9 mouse cellular contexts compared by ENCODE assay signal in genomic region chr16:25064538-25064937, GRCm38 (mm10).
DNase-seq lines count a peak whose midpoint lies in the region; ATAC-seq lines count a peak whose summit lies in the region.
"Had no signal": no experiment of that assay in that cellular context is flagged by ENCODE, and none has a peak within 500 bp of the region (broad histone marks: within the 10 kb centered on the region; RNA-seq: fewer than 3 reads in every experiment).

No protein-coding gene starts in this region.

- no peak overlapping the region for H3K27ac ChIP-seq in forebrain, embryonic 15.5 days (replicated peaks)
- H3K27ac ChIP-seq in hindbrain, embryonic 11.5 days (ENCODE audit: low read depth, low read length) = no peak overlapping the region
- H3K27ac ChIP-seq: limb, embryonic 15.5 days had no signal

- no peak overlapping the region for H3K4me3 ChIP-seq in forebrain, embryonic 15.5 days
- no peak overlapping the region for H3K4me3 ChIP-seq in hindbrain, embryonic 11.5 days (ENCODE audit: low read depth, low read length)
- H3K4me3 ChIP-seq: limb, embryonic 15.5 days had no signal

- H3K4me2 ChIP-seq in forebrain, embryonic 15.5 days (replicated peaks) = no peak overlapping the region
- no peak overlapping the region for H3K4me2 ChIP-seq in hindbrain, embryonic 11.5 days (replicated peaks; ENCODE audit: low read depth, low read length)
- H3K4me2 ChIP-seq: limb, embryonic 15.5 days had no signal

- WGBS in forebrain, embryonic 15.5 days = 12% methylated on average over 4 of the region's 4 CpGs
- WGBS in hindbrain, embryonic 11.5 days = 16% methylated on average over 4 of the region's 4 CpGs

- no peaks in the 10 kb centered on the region for H3K9me3 ChIP-seq in forebrain, embryonic 15.5 days
- no peaks in the 10 kb centered on the region for H3K9me3 ChIP-seq in hindbrain, embryonic 11.5 days (ENCODE audit: control insufficient read depth, low read length)
- H3K9me3 ChIP-seq: limb, embryonic 15.5 days had no signal

- DNase-seq in Muller cell, postnatal 12 days (ENCODE audit: inconsistent ontology term) = peak; percentile 80
- peak; percentile 45 for DNase-seq in c-Kit-positive CD71-positive TER-119-positive erythroid progenitor cells, embryonic 14.5 days (ENCODE audit: low spot score)
- peak; percentile 93 for DNase-seq in hindbrain, embryonic 11.5 days (ENCODE audit: low spot score)
- DNase-seq in left cerebral cortex, adult 11 months (ENCODE audit: low spot score) = peak; percentile 68
- peak; percentile 90 for DNase-seq in mesoderm, embryonic 11.5 days (ENCODE audit: low read depth, low spot score)
- peak; percentile 88 for DNase-seq in right cerebral cortex, postnatal 14 days
- peak; percentile 93 for DNase-seq in urinary bladder, postnatal 14 days (ENCODE audit: low spot score)

- peaks cover 9% of the 10 kb centered on the region for H3K4me1 ChIP-seq in forebrain, embryonic 15.5 days
- H3K4me1 ChIP-seq in hindbrain, embryonic 11.5 days (replicated peaks; ENCODE audit: control insufficient read depth, insufficient read depth, low read length) = no peaks in the 10 kb centered on the region; the same call in 1 of the 2 replicates

- no peaks in the 10 kb centered on the region for H3K27me3 ChIP-seq in forebrain, embryonic 15.5 days
- H3K27me3 ChIP-seq in hindbrain, embryonic 11.5 days (ENCODE audit: control insufficient read depth, insufficient read depth, low read length) = no peaks in the 10 kb centered on the region

- no peak overlapping the region for H3K9ac ChIP-seq in forebrain, embryonic 15.5 days (replicated peaks)
- H3K9ac ChIP-seq in hindbrain, embryonic 11.5 days (ENCODE audit: low read depth, low read length) = no peak overlapping the region
- H3K9ac ChIP-seq: limb, embryonic 15.5 days had no signal

- ATAC-seq in forebrain, embryonic 15.5 days (replicated peaks) = peak; percentile 57
- peak; percentile 71; the same call in 1 of the 2 replicates for ATAC-seq in hindbrain, embryonic 11.5 days (ENCODE audit: low FRiP score)

- H3K36me3 ChIP-seq in forebrain, embryonic 15.5 days = no peaks in the 10 kb centered on the region
- no peaks in the 10 kb centered on the region for H3K36me3 ChIP-seq in hindbrain, embryonic 11.5 days (ENCODE audit: control insufficient read depth, insufficient read depth, low read length)
- H3K36me3 ChIP-seq: limb, embryonic 15.5 days had no signal
